Mouse (Mus musculus) megakaryocyte-erythroid progenitor cell, adult 5-6 weeks (primary cell): ENCODE data around the gene Fstl5. TPM values are rescaled to one million over a fixed set of nuclear protein-coding genes. Genes with fewer than 3 reads are reported as not detected.
"Not testable (repeated sequence)": the region's sequence is repeated elsewhere in the genome, so short reads cannot be mapped to it uniquely, and the experiment has no call there.

Experiments
- ATAC-seq: replicated peaks from 2 replicates; pipeline ENCODE4 v1.8.0; 2016; ENCODE audit warnings: mild to moderate bottlenecking, inconsistent platforms; ENCODE audit not compliant: severe bottlenecking, poor library complexity, low FRiP score, low TSS enrichment
- total RNA-seq, 2 experiments: library from RNA; stranded (forward) in 1 of 2; stranded (reverse) in 1 of 2; fragments of 200-1000, 215-1000 nt in 1 of 2; fragments of >200 nt in 1 of 2; fragmentation: Nextera tagmentation in 1 of 2; gene quantifications; 2 replicates each; pipeline ENCODE4 v1.2.3; 2014 to 2017

The Fstl5 gene
- total RNA-seq, 2 experiments from 2014 or later = not detected

DNA sequence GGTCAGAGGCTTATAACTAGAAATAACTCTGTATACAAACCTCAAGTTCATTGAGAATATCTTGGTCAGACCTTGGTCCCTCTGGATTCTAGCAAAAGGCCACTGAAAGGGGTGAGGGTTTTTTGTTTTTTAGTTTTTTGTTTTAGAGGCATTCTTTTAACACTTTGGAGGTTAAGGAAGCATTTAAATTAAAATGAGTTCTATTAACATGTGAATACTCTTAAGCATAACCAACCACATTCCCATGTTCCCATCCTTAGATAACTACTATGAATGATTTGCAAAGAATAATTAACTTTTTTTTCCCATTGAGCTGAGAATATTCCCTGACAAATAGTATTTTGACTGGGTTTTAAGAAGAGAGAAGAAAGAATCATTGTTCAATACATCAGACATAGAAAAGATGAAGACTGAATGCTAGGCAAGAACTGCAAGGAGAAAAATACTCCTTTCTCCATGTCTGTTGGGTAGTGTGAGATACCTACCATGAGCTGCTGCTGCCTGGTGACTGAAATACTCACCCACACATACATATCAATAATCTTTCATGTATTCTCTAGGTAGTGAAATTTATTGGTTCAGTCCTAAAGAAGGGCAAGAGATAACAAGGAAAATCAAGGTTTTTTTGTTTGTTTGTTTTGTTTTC is 393.3 kb downstream of the Fstl5 start:
- no peak for ATAC-seq

- no peak for ATAC-seq
Measured at GRCm38 (mm10) chr3:76468147-76468546, 394.1 kb downstream of the Fstl5 start.

GRCm38 (mm10) chr3:76507891-76508290 is 433.8 kb downstream of the Fstl5 start:
- ATAC-seq = not testable (repeated sequence)

DNA sequence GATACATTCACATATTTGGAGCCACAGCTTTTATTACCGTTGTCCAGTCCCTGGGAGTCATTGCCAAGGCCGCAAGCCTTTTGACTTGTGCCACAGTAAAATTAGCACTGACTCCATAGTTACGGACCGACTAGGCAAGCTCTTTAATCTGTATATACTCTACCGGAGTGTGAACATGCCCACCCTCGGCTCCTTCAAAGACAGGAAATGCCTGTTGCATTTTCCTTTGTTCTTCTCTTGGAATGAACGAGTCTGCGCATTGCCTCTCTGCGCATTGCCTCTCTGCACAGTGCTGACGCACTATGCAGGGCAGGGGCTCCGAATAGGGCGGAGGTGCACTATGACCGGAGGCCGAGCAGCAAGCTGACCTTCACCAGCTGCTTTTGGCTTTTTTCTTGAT is 434.7 kb downstream of the Fstl5 start:
- ATAC-seq = no peak

- ATAC-seq = no peak
Measured at GRCm38 (mm10) chr3:76567346-76567745, 493.3 kb downstream of the Fstl5 start.

- ATAC-seq = no peak
Measured at GRCm38 (mm10) chr3:76572478-76572877, 498.4 kb downstream of the Fstl5 start.

GRCm38 (mm10) chr3:76572920-76573541 is 499.0 kb downstream of the Fstl5 start:
- no peak for ATAC-seq

GRCm38 (mm10) chr3:76593148-76593547 is 519.1 kb downstream of the Fstl5 start:
- ATAC-seq = no peak

DNA sequence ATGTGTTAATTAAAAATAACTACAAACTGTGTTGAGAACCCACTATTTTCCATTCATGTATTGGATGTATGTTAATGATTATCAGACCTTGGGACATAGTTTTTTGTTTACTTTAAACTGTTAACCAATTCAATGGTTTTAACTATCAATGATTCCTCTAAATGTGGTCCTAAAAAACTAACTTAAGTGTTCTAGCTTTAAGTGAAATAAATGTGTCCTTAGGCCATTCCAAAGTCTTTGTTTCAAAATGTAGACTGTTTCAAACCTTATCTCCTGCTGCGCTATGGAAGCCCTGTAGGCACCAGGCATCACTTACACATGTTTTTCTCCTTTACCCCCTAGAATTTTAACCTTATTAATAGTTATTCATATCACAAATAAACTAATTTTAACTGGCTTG is 546.0 kb downstream of the Fstl5 start:
- ATAC-seq = no peak

DNA sequence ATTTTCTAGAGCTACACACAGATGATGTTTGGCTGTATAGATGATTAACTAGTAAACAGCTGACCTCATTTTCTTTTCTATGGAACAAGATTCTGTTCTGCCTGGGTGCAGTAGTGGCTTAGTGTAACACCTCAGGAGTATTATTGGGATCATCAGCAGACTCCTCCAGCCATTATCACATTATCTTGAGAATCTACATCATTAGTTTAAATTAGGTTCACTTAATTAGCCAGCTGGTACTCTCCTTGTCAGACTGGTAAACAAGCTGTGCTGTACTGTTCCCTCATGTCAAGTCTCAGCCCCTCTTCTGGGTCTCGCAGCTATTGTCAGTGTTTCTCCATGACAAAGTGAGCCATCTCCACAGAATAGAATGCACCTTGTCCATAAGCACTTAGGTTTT is 580.2 kb downstream of the Fstl5 start:
- no peak for ATAC-seq

GRCm38 (mm10) chr3:76670859-76671258 is 596.8 kb downstream of the Fstl5 start:
- ATAC-seq = no peak

DNA sequence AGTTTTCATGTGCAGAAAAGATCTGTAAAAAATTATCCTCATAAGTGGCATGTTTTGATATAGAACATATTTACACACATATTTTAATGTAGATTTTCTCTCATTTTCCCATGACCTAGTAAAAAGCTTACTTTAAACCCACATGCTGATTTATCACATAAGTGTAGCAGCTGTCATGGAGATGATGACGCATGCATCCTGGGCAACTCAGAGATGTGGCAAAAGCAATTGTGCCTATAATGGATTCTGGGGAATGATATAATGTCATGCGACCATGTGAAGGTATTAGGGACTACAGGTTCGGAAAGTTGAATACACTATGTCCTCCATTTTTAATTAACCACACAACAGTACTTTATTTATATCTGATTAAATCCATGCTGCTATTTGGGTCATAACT is 601.9 kb downstream of the Fstl5 start:
- ATAC-seq = no peak

- ATAC-seq = no peak
Measured at GRCm38 (mm10) chr3:76679853-76680545, 605.9 kb downstream of the Fstl5 start.

DNA sequence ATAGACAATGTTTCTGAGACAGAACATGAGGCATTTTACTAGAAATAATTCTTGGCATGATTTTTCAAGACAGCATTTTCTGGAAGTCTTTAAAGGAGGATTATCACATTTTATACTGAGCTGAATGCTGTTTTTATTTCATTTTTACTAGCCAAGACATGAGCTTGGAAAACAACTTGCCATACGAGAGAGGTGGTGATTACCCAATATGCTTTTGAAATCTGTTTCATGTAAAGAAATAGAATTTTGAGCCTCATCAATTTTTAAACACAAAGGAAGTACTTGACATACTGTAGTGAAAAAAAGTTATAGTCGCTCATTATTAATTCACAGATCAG is 606.4 kb downstream of the Fstl5 start:
- no peak for ATAC-seq

- no peak for ATAC-seq
Measured at GRCm38 (mm10) chr3:76697134-76697629, 623.1 kb downstream of the Fstl5 start.

DNA sequence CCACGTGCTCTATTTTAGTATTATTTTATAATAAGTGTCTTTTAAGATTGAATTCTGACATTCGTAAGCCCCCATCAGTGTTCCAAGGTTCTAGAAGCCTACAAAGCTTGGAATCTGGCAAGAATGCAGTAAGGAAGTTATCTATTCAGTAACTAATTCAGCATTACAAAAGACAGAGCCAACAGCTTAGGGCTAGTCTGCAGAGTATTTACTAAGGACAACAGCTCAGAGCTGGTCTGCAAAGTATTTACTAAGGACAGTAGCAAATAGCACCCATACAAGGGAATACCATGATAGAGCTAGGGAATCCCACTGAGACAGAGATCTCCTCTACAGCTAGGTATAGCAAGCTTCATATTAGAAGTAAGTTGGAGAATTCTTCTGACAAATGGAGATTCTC is 665.2 kb downstream of the Fstl5 start:
- no peak for ATAC-seq

Other genes starting within 250 kb of the Fstl5 start
- 35.9 and 65.4 TPM in 2 replicates for gene Golim4, start 117.3 kb upstream of the Fstl5 start, total RNA-seq (2014; fragmentation: Nextera tagmentation)
- 39.5 and 47.3 TPM in 2 replicates for gene Golim4, start 117.3 kb upstream of the Fstl5 start, total RNA-seq (2017)